Mouse (Mus musculus): ENCODE results near the gene Rasgrp1. TPM values are rescaled to one million over a fixed set of nuclear protein-coding genes. Genes with fewer than 3 reads are reported as not detected.
A peak's percentile ranks its signal among the peaks of the same experiment; 100 is the strongest.

The Rasgrp1 gene
- polyA plus RNA-seq, 1 experiment = not detected

GRCm38 (mm10) chr2:117241953-117242352 lies 100.8 kb downstream of the Rasgrp1 start:
- TF ChIP-seq USF1 (IDR thresholded peaks at IDR 0.05; ENCODE audit: low read depth) = no peak
- no peak for TF ChIP-seq SRF (IDR thresholded peaks at IDR 0.05; ENCODE audit: control insufficient read depth, insufficient read length, low read depth)
- TF ChIP-seq MYOG (IDR thresholded peaks at IDR 0.05; ENCODE audit: control insufficient read depth in 1 of 3, insufficient read depth in 1 of 3, insufficient read length in 2 of 3, low read depth in 2 of 3) = no peak
- no peak for TF ChIP-seq REST (IDR thresholded peaks at IDR 0.05; ENCODE audit: insufficient read depth, insufficient read length)
- no peak for TF ChIP-seq POLR2A (IDR thresholded peaks at IDR 0.05; ENCODE audit: insufficient read length, low read depth)
- TF ChIP-seq MAX (IDR thresholded peaks at IDR 0.05; ENCODE audit: low read depth) = no peak
- TF ChIP-seq MYOD1 (IDR thresholded peaks at IDR 0.05; ENCODE audit: control insufficient read depth in 1 of 3, insufficient read length in 2 of 3, low read depth in 2 of 3) = no peak
- TF ChIP-seq POLR2AphosphoS2 (IDR thresholded peaks at IDR 0.05; ENCODE audit: insufficient read length, low read depth) = no peak
- no peak for TF ChIP-seq TCF3 (IDR thresholded peaks at IDR 0.05; ENCODE audit: insufficient read length, low read depth)
- Histone ChIP-seq H3K36me3 (ENCODE audit: control insufficient read depth, insufficient read depth) (no peaks in the 10 kb centered on the region), H3K4me2 (ENCODE audit: low read depth) (no peak overlapping the region), H3K79me2 (ENCODE audit: control insufficient read depth, insufficient read depth) (no peaks in the 10 kb centered on the region), H3K4me3 (no peak overlapping the region), H3ac (ENCODE audit: control insufficient read depth, insufficient read length) (no peak overlapping the region), H3K27me3 (ENCODE audit: control insufficient read depth, insufficient read depth, insufficient read length) (peaks cover 43% of the 10 kb centered on the region)

- TF ChIP-seq CEBPB (IDR thresholded peaks at IDR 0.05; ENCODE audit: insufficient read depth, poor library complexity, severe bottlenecking) (peak; percentile 38; the same call in 1 of the 2 replicates), E2F4 (IDR thresholded peaks at IDR 0.05; ENCODE audit: insufficient read depth) (no peak)
- H3K4me3 ChIP-seq = peak overlapping the region; percentile 15
- no peaks in the 10 kb centered on the region for H3K36me3 ChIP-seq (ENCODE audit: control insufficient read depth, insufficient read depth)
- peak overlapping the region; percentile 76 for H3K4me2 ChIP-seq (ENCODE audit: low read depth)
- no peak overlapping the region for H3ac ChIP-seq (ENCODE audit: control insufficient read depth, insufficient read length)
- no peaks in the 10 kb centered on the region for H3K79me2 ChIP-seq (ENCODE audit: control insufficient read depth, insufficient read depth)
- peaks cover 1% of the 10 kb centered on the region for H3K27me3 ChIP-seq (ENCODE audit: control insufficient read depth, insufficient read depth, insufficient read length)
These were observed 111.5 kb downstream of the Rasgrp1 start for GRCm38 (mm10) chr2:117231257-117231656.

- no peaks in the 10 kb centered on the region for H3K36me3 ChIP-seq (ENCODE audit: control insufficient read depth, insufficient read depth)
- H3K79me2 ChIP-seq (ENCODE audit: control insufficient read depth, insufficient read depth) = no peaks in the 10 kb centered on the region
- H3K4me2 ChIP-seq (ENCODE audit: low read depth) = no peak overlapping the region
- no peak overlapping the region for H3ac ChIP-seq (ENCODE audit: control insufficient read depth, insufficient read length)
- no peak for TF ChIP-seq TCF3 (IDR thresholded peaks at IDR 0.05; ENCODE audit: insufficient read length, low read depth)
- no peak for TF ChIP-seq SRF (IDR thresholded peaks at IDR 0.05; ENCODE audit: control insufficient read depth, insufficient read length, low read depth)
- TF ChIP-seq E2F4 (IDR thresholded peaks at IDR 0.05; ENCODE audit: insufficient read depth) = no peak
- no peak for TF ChIP-seq POLR2A (IDR thresholded peaks at IDR 0.05; ENCODE audit: insufficient read length, low read depth)
- no peak for TF ChIP-seq USF1 (IDR thresholded peaks at IDR 0.05; ENCODE audit: low read depth)
- TF ChIP-seq MYOG (IDR thresholded peaks at IDR 0.05; ENCODE audit: control insufficient read depth in 1 of 3, insufficient read depth in 1 of 3, insufficient read length in 2 of 3, low read depth in 2 of 3) = no peak
- TF ChIP-seq CEBPB (IDR thresholded peaks at IDR 0.05; ENCODE audit: insufficient read depth, poor library complexity, severe bottlenecking) = no peak
- no peak for TF ChIP-seq POLR2AphosphoS2 (IDR thresholded peaks at IDR 0.05; ENCODE audit: insufficient read length, low read depth)
- no peak for TF ChIP-seq MYOD1 (IDR thresholded peaks at IDR 0.05; ENCODE audit: control insufficient read depth in 1 of 3, insufficient read length in 2 of 3, low read depth in 2 of 3)
- no peak for TF ChIP-seq MAX (IDR thresholded peaks at IDR 0.05; ENCODE audit: low read depth)
- TF ChIP-seq TCF12 (IDR thresholded peaks at IDR 0.05; ENCODE audit: insufficient read depth, poor library complexity, severe bottlenecking) = no peak
- TF ChIP-seq REST (IDR thresholded peaks at IDR 0.05; ENCODE audit: insufficient read depth, insufficient read length) = no peak
- no peaks in the 10 kb centered on the region for H3K27me3 ChIP-seq (ENCODE audit: control insufficient read depth, insufficient read depth, insufficient read length)
- no peak overlapping the region for H3K4me3 ChIP-seq
These were observed 112.5 kb downstream of the Rasgrp1 start for GRCm38 (mm10) chr2:117230261-117230660.

Other genes with a start within 250 kb of the Rasgrp1 start
- 7.1 TPM for gene Spred1, start 221.6 kb downstream of the Rasgrp1 start, polyA plus RNA-seq (2012; fragmentation: generic; extraction: Trizol)
- 26.8 TPM for gene Fam98b, start 93.3 kb downstream of the Rasgrp1 start, polyA plus RNA-seq (2012; fragmentation: generic; extraction: Trizol)

Measured in myocyte (in vitro differentiated cells).